In genomic region chr2:177464676-177465075, GRCm38 (mm10) we compare ENCODE assay signal across 8 mouse cellular contexts. TPM values are rescaled to one million over a fixed set of nuclear protein-coding genes. Genes with fewer than 3 reads are reported as not detected.
A peak's percentile ranks its signal among the peaks of the same experiment; 100 is the strongest.
DNase-seq lines count a peak whose midpoint lies in the region; ATAC-seq lines count a peak whose summit lies in the region.
"Not testable (repeated sequence)": the region's sequence is repeated elsewhere in the genome, so short reads cannot be mapped to it uniquely, and the experiment has no call there.

TSS of gene Zfp970 (plus strand) at chr2:177464733.

- not testable (repeated sequence) for H3K27me3 ChIP-seq in embryonic facial prominence, embryonic 12.5 days; hindbrain, embryonic 16.5 days (replicated peaks; ENCODE audit: control insufficient read depth, insufficient read depth, low read length); lung, embryonic 15.5 days

- not testable (repeated sequence) for H3K36me3 ChIP-seq in embryonic facial prominence, embryonic 12.5 days; hindbrain, embryonic 16.5 days (ENCODE audit: control insufficient read depth, insufficient read depth, low read length); lung, embryonic 15.5 days

- peak within 1 kb of the TSS; percentile 42 for H3K4me3 ChIP-seq in embryonic facial prominence, embryonic 12.5 days
- peak within 1 kb of the TSS; percentile 40 for H3K4me3 ChIP-seq in hindbrain, embryonic 16.5 days (ENCODE audit: low read length)
- H3K4me3 ChIP-seq in lung, embryonic 15.5 days, result peak within 1 kb of the TSS; percentile 48

- H3K27ac ChIP-seq in embryonic facial prominence, embryonic 12.5 days; hindbrain, embryonic 16.5 days (ENCODE audit: low read depth, low read length); lung, embryonic 15.5 days: not testable (repeated sequence)

- WGBS in embryonic facial prominence, embryonic 12.5 days, result 7% methylated on average over 8 of the region's 9 CpGs
- WGBS in hindbrain, embryonic 16.5 days, result 2% methylated on average over 8 of the region's 9 CpGs
- 4% methylated on average over 8 of the region's 9 CpGs for WGBS in lung, embryonic 15.5 days

- H3K4me1 ChIP-seq in embryonic facial prominence, embryonic 12.5 days; hindbrain, embryonic 16.5 days (ENCODE audit: control insufficient read depth, insufficient read depth, low read depth, low read length); lung, embryonic 15.5 days: not testable (repeated sequence)

- peak within 1 kb of the TSS; percentile 30; the same call in 1 of the 2 replicates for H3K9ac ChIP-seq in embryonic facial prominence, embryonic 12.5 days
- H3K9ac ChIP-seq in hindbrain, embryonic 16.5 days (ENCODE audit: low read depth, low read length), result not testable (repeated sequence)
- H3K9ac ChIP-seq in lung, embryonic 15.5 days, result peak within 1 kb of the TSS; percentile 19; the same call in 1 of the 2 replicates

- peak; percentile 61 for DNase-seq in 3T3-L1 (ENCODE audit: low read depth, low spot score)
- peak in 1 of 2 experiments; percentile 7 for DNase-seq in adrenal gland, postnatal 4 days (ENCODE audit: low spot score in 2 of 2)
- DNase-seq in layer of hippocampus, postnatal 36 days, result peak; percentile 18 to 36
- peak; percentile 20 for DNase-seq in ovary, postnatal 36 days (ENCODE audit: low spot score)

- ATAC-seq in embryonic facial prominence, embryonic 12.5 days (ENCODE audit: insufficient number of reproducible peaks, insufficient read depth, low FRiP score, low TSS enrichment); granulocyte monocyte progenitor cell, adult 5-6 weeks (replicated peaks; ENCODE audit: poor library complexity, severe bottlenecking); hindbrain, embryonic 16.5 days; lung, embryonic 15.5 days (ENCODE audit: borderline replicate concordance, extremely low read depth, low FRiP score, low TSS enrichment): not testable (repeated sequence)

- H3K4me2 ChIP-seq in embryonic facial prominence, embryonic 12.5 days (replicated peaks), result peak within 1 kb of the TSS; percentile 45
- peak within 1 kb of the TSS; percentile 39 for H3K4me2 ChIP-seq in hindbrain, embryonic 16.5 days (ENCODE audit: low read length)
- peak within 1 kb of the TSS; percentile 47 for H3K4me2 ChIP-seq in lung, embryonic 15.5 days

- H3K9me3 ChIP-seq in embryonic facial prominence, embryonic 12.5 days; hindbrain, embryonic 16.5 days (ENCODE audit: control insufficient read depth, low read length); lung, embryonic 15.5 days: not testable (repeated sequence)

RNA-seq across cellular contexts. Expression of gene Zfp970, which starts in this region (rescaled TPM):
- 10 to 100 TPM; 44.8 to 48.2 TPM for total RNA-seq in adrenal gland, postnatal 4 days (2021)
- 14.9 TPM in 2 replicates for polyA plus RNA-seq in embryonic facial prominence, embryonic 12.5 days (2016; fragmentation: Nextera tagmentation; extraction: Ambion mirVana)
- 11.7 and 27.4 TPM in 2 replicates for total RNA-seq in granulocyte monocyte progenitor cell, adult 5-6 weeks (2014; fragmentation: Nextera tagmentation)
- 13.9 and 14.8 TPM in 2 replicates for total RNA-seq in granulocyte monocyte progenitor cell, adult 5-6 weeks (2017)
- polyA plus RNA-seq in hindbrain, embryonic 16.5 days (2015; fragmentation: Nextera tagmentation; extraction: Ambion mirVana), result 6.4 and 7.0 TPM in 2 replicates
- 10 to 100 TPM; 38.8 to 39.4 TPM for total RNA-seq in layer of hippocampus, postnatal 36 days (2021)
- polyA plus RNA-seq in lung, embryonic 15.5 days (2015; fragmentation: Nextera tagmentation; extraction: Ambion mirVana), result 16.2 and 20.0 TPM in 2 replicates
